ENCODE assay signal across 23 mouse cellular contexts in genomic region chr16:15238449-15238848, GRCm38 (mm10).
DNase-seq lines count a peak whose midpoint lies in the region; ATAC-seq and TF ChIP-seq lines count a peak whose summit lies in the region.
"Had no signal": no experiment of that assay in that cellular context is flagged by ENCODE, and none has a peak within 500 bp of the region (broad histone marks: within the 10 kb centered on the region; RNA-seq: fewer than 3 reads in every experiment).

No protein-coding gene starts in this region.

- TF ChIP-seq CTCF in lung, embryonic 14.5 days (IDR thresholded peaks at IDR 0.05; ENCODE audit: low read depth): no peak

- no peaks in the 10 kb centered on the region for H3K9me3 ChIP-seq in embryonic facial prominence, embryonic 14.5 days (ENCODE audit: control insufficient read depth, low read length)
- H3K9me3 ChIP-seq in embryonic facial prominence, embryonic 10.5 days: no peaks in the 10 kb centered on the region
- no peaks in the 10 kb centered on the region for H3K9me3 ChIP-seq in lung, embryonic 14.5 days (ENCODE audit: low read depth, low read length)
- H3K9me3 ChIP-seq: embryonic facial prominence, embryonic 12.5 days; G1E; hindbrain, embryonic 12.5 days; hindbrain, embryonic 15.5 days; intestine, embryonic 15.5 days had no signal

- no peak overlapping the region for H3K9ac ChIP-seq in embryonic facial prominence, embryonic 14.5 days (ENCODE audit: low read depth, low read length)
- H3K9ac ChIP-seq in lung, embryonic 14.5 days: no peak overlapping the region
- H3K9ac ChIP-seq: embryonic facial prominence, embryonic 12.5 days; forebrain, postnatal 0 days; hindbrain, embryonic 12.5 days; hindbrain, embryonic 15.5 days; intestine, embryonic 15.5 days had no signal

- no peak for ATAC-seq in embryonic facial prominence, embryonic 14.5 days (ENCODE audit: low read depth)
- ATAC-seq in lung, embryonic 14.5 days (ENCODE audit: insufficient read depth): no peak
- ATAC-seq in inflammation-experienced regulatory T-cells, adult 6 months: no peak
- ATAC-seq: forebrain, embryonic 14.5 days; forebrain, postnatal 0 days; intestine, embryonic 15.5 days had no signal

- H3K4me3 ChIP-seq in embryonic facial prominence, embryonic 14.5 days (ENCODE audit: low read depth, low read length): no peak overlapping the region
- no peak overlapping the region for H3K4me3 ChIP-seq in embryonic facial prominence, embryonic 10.5 days
- no peak overlapping the region for H3K4me3 ChIP-seq in lung, embryonic 14.5 days (ENCODE audit: low read depth, low read length)
- H3K4me3 ChIP-seq: embryonic facial prominence, embryonic 12.5 days; gastrocnemius, adult 2 months; hindbrain, embryonic 12.5 days; hindbrain, embryonic 15.5 days; intestine, embryonic 15.5 days had no signal

- no peak overlapping the region for H3K4me2 ChIP-seq in embryonic facial prominence, embryonic 14.5 days (ENCODE audit: low read depth, low read length)
- no peak overlapping the region for H3K4me2 ChIP-seq in lung, embryonic 14.5 days
- H3K4me2 ChIP-seq: embryonic facial prominence, embryonic 12.5 days; heart, embryonic 11.5 days; hindbrain, embryonic 12.5 days; hindbrain, embryonic 15.5 days; intestine, embryonic 15.5 days had no signal

- no peaks in the 10 kb centered on the region for H3K27me3 ChIP-seq in embryonic facial prominence, embryonic 14.5 days (replicated peaks; ENCODE audit: control insufficient read depth, insufficient read depth, low read length)
- H3K27me3 ChIP-seq in embryonic facial prominence, embryonic 10.5 days (replicated peaks; ENCODE audit: low read depth, poor library complexity, severe bottlenecking): no peaks in the 10 kb centered on the region
- H3K27me3 ChIP-seq in lung, embryonic 14.5 days (ENCODE audit: insufficient read depth, low read length): no peaks in the 10 kb centered on the region
- H3K27me3 ChIP-seq: embryonic facial prominence, embryonic 12.5 days; hindbrain, embryonic 12.5 days; hindbrain, embryonic 15.5 days; intestine, embryonic 15.5 days had no signal

- DNase-seq in embryonic facial prominence, embryonic 14.5 days (ENCODE audit: low spot score): peak; percentile 26
- no peak for DNase-seq in embryonic facial prominence, embryonic 10.5 days (ENCODE audit: low spot score)
- DNase-seq in lung, embryonic 14.5 days: peak; percentile 36
- DNase-seq in lung, postnatal 36 days: no peak
- peak; percentile 63 for DNase-seq in fibroblast of lung, adult 2 months (ENCODE audit: low read depth)
- no peak for DNase-seq in cerebellum, postnatal 10 days
- DNase-seq: adrenal gland, adult 8-10 months; B cell, adult 2 months; cerebellum, adult 11 months; cerebellum, adult 2 months; cerebellum, adult 9-11 months; forebrain, postnatal 0 days; gastrocnemius, adult 2 months; gastrocnemius, postnatal 14 days; kidney, adult 11 months had no signal

- H3K4me1 ChIP-seq in embryonic facial prominence, embryonic 14.5 days (ENCODE audit: control insufficient read depth, insufficient read depth, low read length): no peaks in the 10 kb centered on the region
- no peaks in the 10 kb centered on the region for H3K4me1 ChIP-seq in embryonic facial prominence, embryonic 10.5 days
- no peaks in the 10 kb centered on the region for H3K4me1 ChIP-seq in lung, embryonic 14.5 days (ENCODE audit: insufficient read depth)
- H3K4me1 ChIP-seq: embryonic facial prominence, embryonic 12.5 days; hindbrain, embryonic 12.5 days; hindbrain, embryonic 15.5 days; intestine, embryonic 15.5 days had no signal

- H3K36me3 ChIP-seq in embryonic facial prominence, embryonic 14.5 days (ENCODE audit: control insufficient read depth, insufficient read depth, low read length): no peaks in the 10 kb centered on the region
- no peaks in the 10 kb centered on the region for H3K36me3 ChIP-seq in embryonic facial prominence, embryonic 10.5 days (replicated peaks)
- H3K36me3 ChIP-seq in lung, embryonic 14.5 days (ENCODE audit: insufficient read depth): no peaks in the 10 kb centered on the region
- H3K36me3 ChIP-seq: embryonic facial prominence, embryonic 12.5 days; G1E; hindbrain, embryonic 12.5 days; hindbrain, embryonic 15.5 days; intestine, embryonic 15.5 days had no signal

- no peak overlapping the region for H3K27ac ChIP-seq in embryonic facial prominence, embryonic 14.5 days (replicated peaks; ENCODE audit: low read depth, low read length)
- H3K27ac ChIP-seq in embryonic facial prominence, embryonic 10.5 days (replicated peaks): no peak overlapping the region
- no peak overlapping the region for H3K27ac ChIP-seq in lung, embryonic 14.5 days (ENCODE audit: low read depth)
- H3K27ac ChIP-seq: embryonic facial prominence, embryonic 12.5 days; gastrocnemius, adult 2 months; hindbrain, embryonic 12.5 days; hindbrain, embryonic 15.5 days; intestine, embryonic 15.5 days had no signal

Comparison
In these comparisons a context has a peak if more than half of its experiments do, and no peak if none do; other contexts are left out.
1. DNase-seq: peak in embryonic facial prominence, embryonic 14.5 days (single experiment), lung, embryonic 14.5 days (single experiment) and fibroblast of lung, adult 2 months (single experiment); none in embryonic facial prominence, embryonic 10.5 days (single experiment), lung, postnatal 36 days (single experiment) and cerebellum, postnatal 10 days (0 of 2).